27 mouse cellular contexts compared by ENCODE assay signal in the genomic region with DNA sequence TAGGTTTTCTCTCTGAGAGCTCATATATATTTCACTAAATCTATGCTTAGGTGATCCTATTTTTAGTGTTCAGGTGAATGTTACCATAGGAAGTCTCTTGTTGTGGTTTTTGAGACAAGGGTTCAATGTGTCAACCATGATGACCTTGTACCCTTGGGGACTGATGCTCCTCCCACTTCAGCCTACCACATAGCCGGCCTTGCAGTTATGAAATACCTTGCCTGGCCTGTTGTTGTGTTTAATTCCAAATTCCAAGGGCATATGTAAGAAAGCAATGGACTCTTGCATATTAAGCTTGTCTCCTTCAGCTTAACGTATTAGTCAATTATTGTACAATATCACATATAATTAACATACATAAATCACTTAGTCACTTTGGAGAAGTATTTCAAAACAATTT. TPM values are rescaled to one million over a fixed set of nuclear protein-coding genes. Genes with fewer than 3 reads are reported as not detected.
DNase-seq lines count a peak whose midpoint lies in the region; ATAC-seq and TF ChIP-seq lines count a peak whose summit lies in the region.
"Had no signal": no experiment of that assay in that cellular context is flagged by ENCODE, and none has a peak within 500 bp of the region (broad histone marks: within the 10 kb centered on the region; RNA-seq: fewer than 3 reads in every experiment).

No protein-coding gene starts in this region.

- no peaks in the 10 kb centered on the region for H3K36me3 ChIP-seq in liver, adult 2 months (ENCODE audit: control insufficient read depth, insufficient read depth, low read length)
- no peaks in the 10 kb centered on the region for H3K36me3 ChIP-seq in liver, embryonic 11.5 days (ENCODE audit: control insufficient read depth, insufficient read depth, low read length)
- no peaks in the 10 kb centered on the region for H3K36me3 ChIP-seq in liver, postnatal 0 days (replicated peaks; ENCODE audit: insufficient read depth, low read length)
- H3K36me3 ChIP-seq: G1E had no signal

- H3K4me3 ChIP-seq in liver, adult 2 months (ENCODE audit: insufficient read depth, low read depth, low read length): no peak overlapping the region
- no peak overlapping the region for H3K4me3 ChIP-seq in liver, embryonic 11.5 days (ENCODE audit: low read depth, low read length)
- H3K4me3 ChIP-seq in liver, postnatal 0 days (ENCODE audit: low read depth, low read length): no peak overlapping the region

- WGBS in liver, adult 2 months: 22% methylated on average over 2 of the region's 2 CpGs
- WGBS in liver, embryonic 11.5 days: 71% methylated on average over 2 of the region's 2 CpGs
- WGBS in liver, postnatal 0 days (ENCODE audit: insufficient replicate concordance): 50% methylated on average over 2 of the region's 2 CpGs

- no peak for ATAC-seq in liver, embryonic 11.5 days (replicated peaks; ENCODE audit: low FRiP score)
- ATAC-seq in liver, postnatal 0 days: peak; percentile 62; the same call in 1 of the 2 replicates
- ATAC-seq: activated CD4-positive, CD25-positive, alpha-beta regulatory T cell, adult 4 months; CD4-positive, CD25-positive, alpha-beta regulatory T cell, adult 4 months; Patski had no signal

- H3K27ac ChIP-seq in liver, adult 2 months (replicated peaks; ENCODE audit: insufficient read depth, low read depth, low read length): no peak overlapping the region
- no peak overlapping the region for H3K27ac ChIP-seq in liver, embryonic 11.5 days (ENCODE audit: low read depth, low read length)
- H3K27ac ChIP-seq in liver, postnatal 0 days (ENCODE audit: low read depth): no peak overlapping the region

- no peak for TF ChIP-seq EP300 in liver, postnatal 0 days (IDR thresholded peaks at IDR 0.05; ENCODE audit: low read depth)

- intact Hi-C loops in heart, postnatal 10 days (cut with DNase I): no loop called here

- TF ChIP-seq CTCF in liver, adult 2 months (IDR thresholded peaks at IDR 0.05; ENCODE audit: low read depth, low read length): no peak
- no peak for TF ChIP-seq CTCF in liver, postnatal 0 days (IDR thresholded peaks at IDR 0.05; ENCODE audit: low read depth)

- H3K9ac ChIP-seq in liver, adult 2 months (ENCODE audit: low read depth, low read length): no peak overlapping the region
- H3K9ac ChIP-seq in liver, embryonic 11.5 days (ENCODE audit: low read depth, low read length): no peak overlapping the region
- no peak overlapping the region for H3K9ac ChIP-seq in liver, postnatal 0 days (replicated peaks)

- no peak overlapping the region for H3K4me2 ChIP-seq in liver, embryonic 11.5 days
- H3K4me2 ChIP-seq in liver, postnatal 0 days (ENCODE audit: low read depth, low read length): no peak overlapping the region

- peak; percentile 40 for DNase-seq in heart, adult 11 months
- no peak for DNase-seq in heart, postnatal 10 days
- DNase-seq in liver, adult 2 months (ENCODE audit: extremely low read depth, low read depth, low spot score): peak; percentile 83
- DNase-seq in liver, embryonic 11.5 days (ENCODE audit: low spot score): no peak
- DNase-seq in liver, postnatal 0 days: no peak
- no peak for DNase-seq in liver
- DNase-seq: adrenal gland, adult 2 months; adrenal gland, adult 8-10 months; adrenal gland, postnatal 10 days; adrenal gland, postnatal 14 days; adrenal gland, postnatal 25 days; adrenal gland, postnatal 36 days; B cell, adult 2 months; cerebellum, adult 11 months; cerebellum, adult 11-12 months; cerebellum, adult 18-20 months had no signal

- H3K9me3 ChIP-seq in liver, embryonic 11.5 days (ENCODE audit: control insufficient read depth, low read length): no peaks in the 10 kb centered on the region
- H3K9me3 ChIP-seq in liver, postnatal 0 days (ENCODE audit: low read length): no peaks in the 10 kb centered on the region
- H3K9me3 ChIP-seq: G1E had no signal

- H3K4me1 ChIP-seq in liver, adult 2 months (ENCODE audit: control insufficient read depth, insufficient read depth, low read length): no peaks in the 10 kb centered on the region; the same call in 1 of the 2 replicates
- no peaks in the 10 kb centered on the region for H3K4me1 ChIP-seq in liver, embryonic 11.5 days (replicated peaks; ENCODE audit: control insufficient read depth, insufficient read depth, low read length)
- H3K4me1 ChIP-seq in liver, postnatal 0 days (ENCODE audit: insufficient read depth): no peaks in the 10 kb centered on the region

- no peaks in the 10 kb centered on the region for H3K27me3 ChIP-seq in liver, adult 2 months (ENCODE audit: control insufficient read depth, insufficient read depth, low read length)
- no peaks in the 10 kb centered on the region for H3K27me3 ChIP-seq in liver, embryonic 11.5 days (replicated peaks; ENCODE audit: control insufficient read depth, insufficient read depth, low read length)
- no peaks in the 10 kb centered on the region for H3K27me3 ChIP-seq in liver, postnatal 0 days (ENCODE audit: insufficient read depth, low read length)
- H3K27me3 ChIP-seq: Patski had no signal

- TF ChIP-seq POLR2A in liver, adult 2 months (IDR thresholded peaks at IDR 0.05; ENCODE audit: extremely low read depth, insufficient read depth, low read length): no peak

- no peaks in the 10 kb centered on the region for H3K79me2 ChIP-seq in liver, adult 2 months (ENCODE audit: control insufficient read depth, insufficient read depth, low read length)

RNA-seq across cellular contexts. Expression of gene Olfr519, which starts 9.7 kb away (rescaled TPM):
- not detected for total RNA-seq in heart, postnatal 10 days (2021)
- total RNA-seq in liver, adult 2 months (2014; rRNA removed): not detected in 2 replicates
- polyA plus RNA-seq in liver, adult 2 months (2012; rRNA removed): not detected in 2 replicates
- not detected in 2 replicates for polyA plus RNA-seq in liver, embryonic 11.5 days (2014; fragmentation: Nextera tagmentation; extraction: Ambion mirVana)
- not detected in 2 replicates for polyA plus RNA-seq in liver, postnatal 0 days (2015; fragmentation: Nextera tagmentation; extraction: Ambion mirVana)
- total RNA-seq: adrenal gland, adult 18-20 months; adrenal gland, adult 2 months; adrenal gland, adult 8-10 months; adrenal gland, postnatal 10 days; adrenal gland, postnatal 14 days; adrenal gland, postnatal 25 days; adrenal gland, postnatal 36 days; adrenal gland, postnatal 4 days; CH12.LX; ES-E14; G1E; MEL had no signal
- polyA plus RNA-seq: activated CD4-positive, CD25-positive, alpha-beta regulatory T cell, adult 4 months; adrenal gland, adult 2 months; brain, embryonic 14.5 days; C2C12; CD4-positive, CD25-positive, alpha-beta regulatory T cell, adult 4 months; G1E; Patski had no signal

RNA-seq across cellular contexts. Expression of gene Olfr518, which starts 19.2 kb away (rescaled TPM):
- total RNA-seq in heart, postnatal 10 days (2021): not detected
- total RNA-seq in liver, adult 2 months (2014; rRNA removed): not detected in 2 replicates
- not detected in 2 replicates for polyA plus RNA-seq in liver, adult 2 months (2012; rRNA removed)
- not detected in 2 replicates for polyA plus RNA-seq in liver, embryonic 11.5 days (2014; fragmentation: Nextera tagmentation; extraction: Ambion mirVana)
- polyA plus RNA-seq in liver, postnatal 0 days (2015; fragmentation: Nextera tagmentation; extraction: Ambion mirVana): not detected in 2 replicates
- total RNA-seq: adrenal gland, adult 18-20 months; adrenal gland, adult 2 months; adrenal gland, adult 8-10 months; adrenal gland, postnatal 10 days; adrenal gland, postnatal 14 days; adrenal gland, postnatal 25 days; adrenal gland, postnatal 36 days; adrenal gland, postnatal 4 days; CH12.LX; ES-E14; MEL had no signal
- polyA plus RNA-seq: activated CD4-positive, CD25-positive, alpha-beta regulatory T cell, adult 4 months; adrenal gland, adult 2 months; brain, embryonic 14.5 days; C2C12; G1E; Patski had no signal

RNA-seq across cellular contexts. Expression of gene Nlrp10, which starts 26.0 kb away (rescaled TPM):
- 10 to 100 TPM; 13.7 to 19.5 TPM for total RNA-seq in heart, postnatal 10 days (2021)
- under 0.01 and 0.09 TPM in 2 replicates for total RNA-seq in liver, adult 2 months (2014; rRNA removed)
- not detected in 2 replicates for polyA plus RNA-seq in liver, adult 2 months (2012; rRNA removed)
- 0.04 and 0.11 TPM in 2 replicates for polyA plus RNA-seq in liver, embryonic 11.5 days (2014; fragmentation: Nextera tagmentation; extraction: Ambion mirVana)
- not detected in 2 replicates for polyA plus RNA-seq in liver, postnatal 0 days (2015; fragmentation: Nextera tagmentation; extraction: Ambion mirVana)
- polyA plus RNA-seq: brain, embryonic 14.5 days had no signal

RNA-seq across cellular contexts. Expression of gene Eif3f, which starts 30.2 kb away (rescaled TPM):
- 100 to 1,000 TPM; 112 to 117 TPM for total RNA-seq in heart, postnatal 10 days (2021)
- total RNA-seq in liver, adult 2 months (2014; rRNA removed): 20.6 and 31.7 TPM in 2 replicates
- 47.2 and 48.1 TPM in 2 replicates for polyA plus RNA-seq in liver, adult 2 months (2012; rRNA removed)
- polyA plus RNA-seq in liver, embryonic 11.5 days (2014; fragmentation: Nextera tagmentation; extraction: Ambion mirVana): 82.8 and 87.8 TPM in 2 replicates
- polyA plus RNA-seq in liver, postnatal 0 days (2015; fragmentation: Nextera tagmentation; extraction: Ambion mirVana): 34.6 and 36.9 TPM in 2 replicates

RNA-seq across cellular contexts. Expression of gene Olfr517, which starts 31.8 kb away (rescaled TPM):
- not detected for total RNA-seq in heart, postnatal 10 days (2021)
- not detected in 2 replicates for total RNA-seq in liver, adult 2 months (2014; rRNA removed)
- not detected in 2 replicates for polyA plus RNA-seq in liver, adult 2 months (2012; rRNA removed)
- polyA plus RNA-seq in liver, embryonic 11.5 days (2014; fragmentation: Nextera tagmentation; extraction: Ambion mirVana): not detected in 2 replicates
- not detected in 2 replicates for polyA plus RNA-seq in liver, postnatal 0 days (2015; fragmentation: Nextera tagmentation; extraction: Ambion mirVana)
- total RNA-seq: adrenal gland, adult 18-20 months; adrenal gland, adult 2 months; adrenal gland, adult 8-10 months; adrenal gland, postnatal 10 days; adrenal gland, postnatal 14 days; adrenal gland, postnatal 25 days; adrenal gland, postnatal 36 days; adrenal gland, postnatal 4 days; CH12.LX; ES-E14; MEL had no signal
- polyA plus RNA-seq: activated CD4-positive, CD25-positive, alpha-beta regulatory T cell, adult 4 months; adrenal gland, adult 2 months; brain, embryonic 14.5 days; C2C12; CD4-positive, CD25-positive, alpha-beta regulatory T cell, adult 4 months; G1E; Patski had no signal

Comparison
In these comparisons a context has a peak if more than half of its experiments do, and no peak if none do; other contexts are left out.
1. DNase-seq: peak in heart, adult 11 months (single experiment) and liver, adult 2 months (single experiment); none in heart, postnatal 10 days (0 of 2), liver, embryonic 11.5 days (single experiment), liver, postnatal 0 days (single experiment) and liver (single experiment).